Mouse (Mus musculus) lung, adult 2 months (tissue): ENCODE measurements around the gene Sema4g.

Experiments used
- CTCF ChIP-seq: fragments of 200-500 bp; IDR thresholded peaks from 2 replicates; pipeline ENCODE4 v1.5.1; 2011; ENCODE audit warnings: mild to moderate bottlenecking, low read length, control low read depth; ENCODE audit not compliant: insufficient read depth
- POLR2A ChIP-seq: fragments of 200-500 bp; IDR thresholded peaks from 2 replicates; pipeline ENCODE4 v1.6.1; 2011; ENCODE audit warnings: low read depth, mild to moderate bottlenecking, control low read depth, low read length, borderline replicate concordance; ENCODE audit errors: extremely low read depth

DNA sequence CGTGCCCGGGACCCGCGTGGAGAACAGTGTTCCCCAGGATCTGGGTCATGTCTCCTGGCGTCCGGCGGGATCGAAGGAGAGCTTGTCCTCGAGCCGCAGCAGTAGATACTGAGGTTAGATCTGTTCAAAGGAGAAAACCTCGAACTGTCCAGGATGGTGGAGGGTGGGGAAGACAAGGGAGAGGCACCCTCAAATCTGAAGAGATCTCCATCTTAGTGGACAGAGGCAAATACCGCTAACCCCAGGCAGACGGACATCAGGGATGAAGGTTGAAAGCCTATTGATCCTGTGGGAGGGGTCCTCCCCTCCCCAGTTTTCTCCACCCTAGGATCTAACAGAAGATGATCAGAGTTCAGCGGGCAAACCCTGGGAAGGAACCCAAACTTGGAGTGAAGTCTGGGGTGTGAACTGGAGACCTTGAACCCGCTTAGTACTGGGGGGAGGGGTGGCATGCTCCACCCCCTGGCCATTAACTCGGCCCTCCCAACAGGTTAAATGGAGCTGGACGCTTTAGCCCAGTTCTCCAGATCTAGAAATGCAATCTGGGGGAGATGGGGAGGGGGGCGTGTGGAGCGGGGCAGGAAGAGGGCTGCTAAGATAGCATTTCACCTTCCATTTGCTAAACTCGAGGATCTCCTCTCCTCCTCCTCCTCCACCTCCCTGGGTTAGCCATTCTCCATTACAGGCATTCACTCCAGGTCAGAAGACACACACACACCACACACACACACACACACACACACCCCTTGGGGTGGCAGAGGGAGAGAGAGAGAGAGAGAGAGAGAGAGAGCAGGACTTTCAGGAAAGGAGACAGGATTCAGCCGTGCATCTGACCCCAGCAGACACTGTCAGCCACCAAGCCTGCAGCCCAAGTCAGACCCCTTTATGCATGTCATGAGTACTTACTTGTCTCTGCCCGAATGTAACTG is 930 bp downstream of the Sema4g start:
- TF ChIP-seq CTCF (no peak), POLR2A (no peak)
